Mouse (Mus musculus): ENCODE measurements around the gene Ptger3.

GRCm38 (mm10) chr3:157686105-157686504 is 119.4 kb downstream of the Ptger3 start:
- TF ChIP-seq CTCF (IDR thresholded peaks at IDR 0.05; ENCODE audit: low read depth, low read length) (no peak), POLR2A (IDR thresholded peaks at IDR 0.05; ENCODE audit: insufficient read depth, low read length) (no peak), EP300 (IDR thresholded peaks at IDR 0.05; ENCODE audit: insufficient read depth, low read depth, low read length) (no peak)

Data from ES-Bruce4 (cell line).